Mouse (Mus musculus) ZHBTc4 (cell line): Measurements from ENCODE around the gene Dtx1.

ENCODE experiments used
- DNase-seq: peaks from one replicate; pipeline ENCODE4 v3.0.0-alpha.2; 2011; ENCODE audit warnings: low read depth, low spot score

Gene Dtx1

DNA sequence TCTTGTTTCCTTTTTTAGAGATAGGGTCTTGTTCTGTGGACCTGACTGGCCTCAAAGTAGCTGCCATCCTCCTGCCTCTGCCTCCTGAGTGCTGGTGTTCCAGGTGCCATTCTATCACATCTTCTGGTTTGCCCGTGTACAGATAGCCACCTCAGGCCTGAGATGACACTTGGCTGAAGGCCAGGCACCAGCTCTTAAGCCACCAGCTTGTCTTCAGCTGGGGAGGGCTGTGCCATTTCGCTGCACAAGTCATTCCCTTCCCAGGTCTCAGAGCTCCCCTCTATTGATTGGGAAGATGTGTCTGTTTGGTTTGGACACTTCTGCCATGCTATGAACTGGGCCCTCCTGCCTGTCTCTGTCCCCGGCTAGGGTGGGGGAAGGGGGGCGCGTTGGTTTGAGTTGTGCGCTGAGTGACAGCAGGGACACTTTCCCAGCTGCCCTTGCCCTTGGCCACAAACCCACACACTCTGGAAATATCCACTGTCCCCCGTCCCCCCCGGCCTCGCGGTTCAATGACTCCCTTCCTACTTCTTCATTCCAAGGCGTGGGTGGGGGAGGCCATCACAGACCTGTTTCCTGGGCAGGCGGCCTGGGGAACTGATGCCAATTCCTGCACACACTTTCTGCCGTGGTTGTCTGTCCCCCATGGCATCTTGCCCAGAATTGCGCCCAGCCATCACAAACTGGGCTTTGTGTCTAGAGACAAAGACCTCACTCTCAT is 68.2 kb downstream of the Dtx1 start:
- no peak for DNase-seq

DNA sequence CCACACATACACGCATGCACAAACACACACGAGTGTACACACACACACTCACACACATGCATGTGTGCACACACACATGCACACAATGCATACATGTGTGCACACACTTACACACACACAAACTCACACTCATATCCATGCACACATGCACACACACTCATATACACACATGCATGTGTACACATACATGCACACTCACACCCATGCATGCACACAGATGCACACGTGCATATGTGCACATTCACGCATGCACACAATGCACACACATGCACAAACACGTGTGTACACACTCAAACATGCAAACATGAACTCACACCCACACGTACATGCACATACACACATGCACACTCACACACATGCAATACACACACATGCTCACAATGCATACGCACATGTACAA is 71.6 kb downstream of the Dtx1 start:
- no peak for DNase-seq

DNA sequence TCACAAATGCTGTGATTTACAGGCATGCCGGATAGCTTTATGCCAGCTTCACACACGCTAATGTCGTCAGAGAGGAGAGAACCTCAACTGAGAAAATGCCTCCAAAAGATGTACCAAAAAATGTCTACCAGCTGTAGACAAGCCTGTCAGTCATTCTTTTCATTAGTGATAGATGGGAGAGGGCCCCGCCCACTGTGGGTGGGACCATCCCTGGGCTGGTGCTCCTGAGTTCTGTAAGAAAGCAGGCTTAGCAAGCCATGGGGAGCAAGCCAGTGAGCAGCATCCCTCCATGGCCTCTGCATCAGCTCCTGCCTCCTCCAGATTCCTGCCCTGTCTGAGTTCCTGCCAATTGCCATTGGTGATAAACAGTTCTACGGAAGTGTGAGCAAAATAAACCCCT is 76.1 kb downstream of the Dtx1 start:
- peak; percentile 72 for DNase-seq

DNA sequence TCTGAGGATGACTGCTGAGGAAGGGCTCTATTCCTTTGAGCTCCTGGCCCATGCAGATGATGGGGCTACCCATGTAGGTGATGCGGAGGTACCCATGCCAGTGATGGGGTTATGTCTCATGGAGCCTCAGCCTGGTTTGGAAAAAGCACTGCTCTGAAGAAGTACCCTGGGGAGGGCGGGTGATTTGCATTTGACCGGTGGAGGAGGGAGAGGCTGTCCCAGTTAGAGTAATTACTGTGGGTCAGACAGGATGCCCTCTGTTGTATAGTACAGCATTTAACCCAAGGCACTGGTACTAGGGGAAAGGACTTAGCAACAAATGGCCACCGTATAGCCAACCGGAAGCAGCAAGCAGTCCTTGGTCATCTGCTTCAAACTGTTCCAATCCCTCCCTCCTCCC is 76.9 kb downstream of the Dtx1 start:
- no peak for DNase-seq

DNA sequence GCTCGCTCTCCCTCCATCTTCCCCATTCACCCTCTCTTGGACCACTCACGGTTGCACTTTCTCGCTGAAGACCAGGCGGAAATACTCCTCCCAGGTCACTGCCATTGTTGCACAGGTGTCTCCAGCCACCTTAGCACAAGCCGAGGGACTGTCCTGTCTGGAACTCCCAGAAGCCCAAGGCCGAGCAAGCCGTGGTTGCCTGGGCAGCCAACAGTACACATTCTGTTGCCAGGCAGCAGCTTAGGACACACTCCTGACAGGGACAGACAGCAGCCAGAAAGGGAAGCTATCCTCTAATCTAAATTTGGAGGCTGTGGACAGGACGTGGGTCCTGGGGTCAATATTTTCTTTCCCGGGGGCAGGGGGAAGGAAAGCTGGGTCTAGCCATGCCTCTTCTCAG is 77.6 kb downstream of the Dtx1 start, which contains the start of gene Cfap73:
Cfap73 (minus strand) TSS at position 105 of the 400 bp plus-strand sequence.
- no peak for DNase-seq

DNA sequence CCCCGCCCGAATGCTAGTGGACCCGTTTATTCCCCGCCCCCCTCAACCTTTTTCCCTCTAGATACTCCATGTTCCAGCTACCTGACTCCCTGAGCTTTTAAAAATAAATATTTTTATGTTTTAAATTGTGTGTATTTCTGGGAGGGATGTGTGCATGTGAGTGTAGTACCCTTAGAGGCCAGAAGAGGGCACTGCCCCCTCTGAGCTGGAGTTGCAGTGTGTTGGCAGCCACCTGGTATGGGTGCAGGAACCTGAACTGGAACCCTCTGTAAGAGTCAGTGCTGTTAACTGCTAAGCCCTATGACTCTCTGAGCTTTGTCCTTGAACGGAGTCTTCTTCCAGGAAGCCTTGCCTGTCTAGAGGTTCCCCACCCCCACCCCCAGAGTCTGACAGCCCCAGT is 79.8 kb downstream of the Dtx1 start:
- peak; percentile 50 for DNase-seq

DNA sequence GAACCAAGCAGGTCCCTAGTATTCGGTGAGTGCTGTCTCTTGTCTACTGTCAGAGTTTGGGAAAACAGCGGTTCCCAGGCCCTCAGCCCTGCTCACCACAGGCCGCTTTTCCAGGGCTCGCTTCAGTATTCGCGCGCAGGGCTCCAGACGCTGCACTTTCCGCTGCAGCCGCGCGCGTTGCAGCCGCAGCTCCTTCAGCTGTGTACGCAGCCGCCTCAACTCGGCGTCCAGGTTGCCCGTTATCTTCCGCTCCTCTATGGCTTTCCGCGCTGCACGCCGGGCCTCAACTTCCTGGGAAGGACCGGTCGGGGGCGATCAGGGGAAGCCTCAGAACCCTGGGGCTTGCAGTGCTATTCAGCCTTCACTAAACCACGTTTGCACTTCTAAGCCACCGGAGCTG is 80.6 kb downstream of the Dtx1 start:
- DNase-seq: peak; percentile 50
